Mouse (Mus musculus): Measurements from ENCODE around the gene 6030452D12Rik. TPM values are rescaled to one million over a fixed set of nuclear protein-coding genes. Genes with fewer than 3 reads are reported as not detected.

The 6030452D12Rik gene
- total and polyA plus RNA-seq, 3 experiments = not detected

GRCm38 (mm10) chr8:106463795-106464194 is 36.5 kb upstream of the 6030452D12Rik start:
- DNase-seq = no peak
- Histone ChIP-seq H3K36me3 (ENCODE audit: control insufficient read depth, insufficient read depth, low read length) (no peaks in the 10 kb centered on the region), H3K27ac (no peak overlapping the region), H3K79me2 (replicated peaks; ENCODE audit: control insufficient read depth, insufficient read depth, low read length) (no peaks in the 10 kb centered on the region), H3K4me3 (no peak overlapping the region), H3K9ac (ENCODE audit: low read depth, low read length) (no peak overlapping the region), H3K4me1 (ENCODE audit: control insufficient read depth, insufficient read depth, low read length) (no peaks in the 10 kb centered on the region), H3K27me3 (ENCODE audit: control insufficient read depth, insufficient read depth, low read length) (no peaks in the 10 kb centered on the region)
- WGBS = 50% methylated on average over 6 of the region's 6 CpGs
- TF ChIP-seq EP300 (IDR thresholded peaks at IDR 0.05; ENCODE audit: insufficient read depth, low read depth, low read length) = no peak
- no peak for TF ChIP-seq POLR2A (IDR thresholded peaks at IDR 0.05; ENCODE audit: insufficient read depth, low read depth, low read length)
- TF ChIP-seq CTCF (IDR thresholded peaks at IDR 0.05) = no peak
- intact Hi-C loops (cut with DNase I) = no loop called here

- 64% methylated on average over 7 of the region's 7 CpGs for WGBS
- intact Hi-C loops (cut with DNase I) = no loop called here
These were observed 30.8 kb upstream of the 6030452D12Rik start for GRCm38 (mm10) chr8:106469485-106469884.

GRCm38 (mm10) chr8:106474001-106474400 is 26.3 kb upstream of the 6030452D12Rik start:
- no peak overlapping the region for H3K9ac ChIP-seq (ENCODE audit: low read depth, low read length)
- H3K4me3 ChIP-seq = no peak overlapping the region
- intact Hi-C loops (cut with DNase I) = no loop called here
- no peaks in the 10 kb centered on the region for H3K36me3 ChIP-seq (ENCODE audit: control insufficient read depth, insufficient read depth, low read length)
- WGBS = 88% methylated on average over 5 of the region's 5 CpGs
- H3K27me3 ChIP-seq (ENCODE audit: control insufficient read depth, insufficient read depth, low read length) = no peaks in the 10 kb centered on the region
- H3K4me1 ChIP-seq (ENCODE audit: control insufficient read depth, insufficient read depth, low read length) = no peaks in the 10 kb centered on the region
- H3K27ac ChIP-seq = no peak overlapping the region
- no peak for DNase-seq
- H3K79me2 ChIP-seq (replicated peaks; ENCODE audit: control insufficient read depth, insufficient read depth, low read length) = no peaks in the 10 kb centered on the region
- TF ChIP-seq CTCF (IDR thresholded peaks at IDR 0.05) (no peak), EP300 (IDR thresholded peaks at IDR 0.05; ENCODE audit: insufficient read depth, low read depth, low read length) (no peak), POLR2A (IDR thresholded peaks at IDR 0.05; ENCODE audit: insufficient read depth, low read depth, low read length) (no peak)

More at GRCm38 (mm10) chr8:106469485-106469884, 30.8 kb upstream of the 6030452D12Rik start:
- no peak for DNase-seq
- H3K4me1 ChIP-seq (ENCODE audit: control insufficient read depth, insufficient read depth, low read length) = no peaks in the 10 kb centered on the region
- no peak for TF ChIP-seq EP300 (IDR thresholded peaks at IDR 0.05; ENCODE audit: insufficient read depth, low read depth, low read length)
- no peak for TF ChIP-seq CTCF (IDR thresholded peaks at IDR 0.05)
- no peak for TF ChIP-seq POLR2A (IDR thresholded peaks at IDR 0.05; ENCODE audit: insufficient read depth, low read depth, low read length)
- H3K36me3 ChIP-seq (ENCODE audit: control insufficient read depth, insufficient read depth, low read length) = no peaks in the 10 kb centered on the region
- no peaks in the 10 kb centered on the region for H3K79me2 ChIP-seq (replicated peaks; ENCODE audit: control insufficient read depth, insufficient read depth, low read length)
- no peak overlapping the region for H3K4me3 ChIP-seq
- no peak overlapping the region for H3K9ac ChIP-seq (ENCODE audit: low read depth, low read length)
- no peak overlapping the region for H3K27ac ChIP-seq
- no peaks in the 10 kb centered on the region for H3K27me3 ChIP-seq (ENCODE audit: control insufficient read depth, insufficient read depth, low read length)

GRCm38 (mm10) chr8:106504241-106504640 is 3.9 kb downstream of the 6030452D12Rik start:
- Histone ChIP-seq H3K4me1 (ENCODE audit: control insufficient read depth, insufficient read depth, low read length) (no peaks in the 10 kb centered on the region; the same call in 1 of the 2 replicates), H3K27me3 (ENCODE audit: control insufficient read depth, insufficient read depth, low read length) (no peaks in the 10 kb centered on the region; the same call in 1 of the 2 replicates), H3K79me2 (replicated peaks; ENCODE audit: control insufficient read depth, insufficient read depth, low read length) (no peaks in the 10 kb centered on the region), H3K27ac (no peak overlapping the region), H3K9ac (ENCODE audit: low read depth, low read length) (no peak overlapping the region), H3K4me3 (no peak overlapping the region), H3K36me3 (ENCODE audit: control insufficient read depth, insufficient read depth, low read length) (no peaks in the 10 kb centered on the region)
- DNase-seq = peak; percentile 20 to 35
- TF ChIP-seq EP300 (IDR thresholded peaks at IDR 0.05; ENCODE audit: insufficient read depth, low read depth, low read length) (peak; percentile 61), CTCF (IDR thresholded peaks at IDR 0.05) (no peak)
- WGBS = 52% methylated on average over 7 of the region's 7 CpGs
- intact Hi-C loops (cut with DNase I) = no loop called here

- Histone ChIP-seq H3K4me3 (no peak overlapping the region), H3K9ac (ENCODE audit: low read depth, low read length) (no peak overlapping the region), H3K36me3 (ENCODE audit: control insufficient read depth, insufficient read depth, low read length) (no peaks in the 10 kb centered on the region), H3K4me1 (ENCODE audit: control insufficient read depth, insufficient read depth, low read length) (no peaks in the 10 kb centered on the region; the same call in 1 of the 2 replicates), H3K27ac (no peak overlapping the region), H3K27me3 (ENCODE audit: control insufficient read depth, insufficient read depth, low read length) (peaks cover 2% of the 10 kb centered on the region), H3K79me2 (replicated peaks; ENCODE audit: control insufficient read depth, insufficient read depth, low read length) (no peaks in the 10 kb centered on the region)
- 43% methylated on average over 10 of the region's 10 CpGs for WGBS
- TF ChIP-seq CTCF (IDR thresholded peaks at IDR 0.05) (no peak), POLR2A (IDR thresholded peaks at IDR 0.05; ENCODE audit: insufficient read depth, low read depth, low read length) (no peak), EP300 (IDR thresholded peaks at IDR 0.05; ENCODE audit: insufficient read depth, low read depth, low read length) (no peak)
- intact Hi-C loops (cut with DNase I) = no loop called here
- peak in 1 of 2 experiments; percentile 18 for DNase-seq
These were observed 5.1 kb downstream of the 6030452D12Rik start for GRCm38 (mm10) chr8:106505328-106505965.

- H3K4me3 ChIP-seq = no peak overlapping the region
- 93% methylated on average over 1 of the region's 1 CpGs for WGBS
- H3K36me3 ChIP-seq (ENCODE audit: control insufficient read depth, insufficient read depth, low read length) = no peaks in the 10 kb centered on the region
- peaks cover 1% of the 10 kb centered on the region for H3K4me1 ChIP-seq (ENCODE audit: control insufficient read depth, insufficient read depth, low read length)
- TF ChIP-seq CTCF (IDR thresholded peaks at IDR 0.05) (no peak), POLR2A (IDR thresholded peaks at IDR 0.05; ENCODE audit: insufficient read depth, low read depth, low read length) (no peak), EP300 (IDR thresholded peaks at IDR 0.05; ENCODE audit: insufficient read depth, low read depth, low read length) (no peak)
- no peaks in the 10 kb centered on the region for H3K79me2 ChIP-seq (replicated peaks; ENCODE audit: control insufficient read depth, insufficient read depth, low read length)
- no peak overlapping the region for H3K9ac ChIP-seq (ENCODE audit: low read depth, low read length)
- no peak overlapping the region for H3K27ac ChIP-seq
- DNase-seq = peak in 1 of 2 experiments; percentile 0
- intact Hi-C loops (cut with DNase I) = no loop called here
- H3K27me3 ChIP-seq (ENCODE audit: control insufficient read depth, insufficient read depth, low read length) = peaks cover 8% of the 10 kb centered on the region
These were observed 5.8 kb downstream of the 6030452D12Rik start for GRCm38 (mm10) chr8:106506106-106506505.
